Mouse (Mus musculus): ENCODE measurements around the gene Pms1. TPM values are rescaled to one million over a fixed set of nuclear protein-coding genes. Genes with fewer than 3 reads are reported as not detected.
"Not testable (repeated sequence)": the region's sequence is repeated elsewhere in the genome, so short reads cannot be mapped to it uniquely, and the experiment has no call there.

Gene Pms1
- 14.1 and 15.2 TPM in 2 replicates for total RNA-seq (2012; rRNA removed)

DNA sequence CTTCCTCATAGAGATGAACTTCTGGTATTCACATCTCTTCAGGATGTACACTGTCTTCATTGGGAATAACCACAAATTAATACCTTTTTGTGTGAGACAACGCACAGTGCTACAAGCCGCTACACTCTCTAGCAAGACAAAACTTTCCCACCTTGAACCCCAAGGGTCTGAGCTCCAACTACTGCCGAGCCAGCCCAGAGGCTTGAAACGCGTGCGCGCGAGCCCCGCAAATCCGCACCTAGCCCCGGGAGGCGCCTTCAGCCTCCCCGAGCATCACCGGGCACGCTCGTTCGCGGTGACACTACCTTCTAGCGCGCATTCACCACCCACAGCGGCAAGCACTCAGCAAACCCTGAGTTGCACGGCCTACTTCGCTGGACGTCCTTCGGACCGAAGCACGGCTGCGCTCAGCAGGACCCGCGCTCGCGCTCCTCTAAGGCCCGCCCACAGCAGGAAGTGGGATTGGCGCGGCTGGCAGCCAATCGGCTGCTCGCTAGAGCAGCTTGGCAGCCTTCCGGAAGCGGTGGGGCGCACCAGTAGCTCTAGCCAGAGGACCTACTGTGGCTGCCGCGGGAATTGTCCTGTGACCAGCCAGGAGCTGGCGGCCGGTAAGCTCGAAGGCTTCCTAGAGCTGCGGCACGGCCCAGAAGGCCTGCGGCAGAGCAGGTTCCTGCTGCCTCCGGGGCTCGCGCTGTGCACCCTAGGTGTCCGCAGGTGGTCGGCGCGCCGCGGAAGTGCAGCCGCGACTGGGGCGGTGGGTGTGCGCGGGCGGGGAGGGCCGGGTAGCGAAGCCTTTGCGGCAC is at the start of gene Pms1, which contains the start of the genes Ormdl1 and Gm28778:
Gene Pms1, minus strand, starts transcription at position 438 of the 803 bp plus-strand sequence.
Gene Ormdl1, plus strand, starts transcription at position 515 of the 803 bp plus-strand sequence.
Gene Gm28778, plus strand, starts transcription at position 531 of the 803 bp plus-strand sequence.
- Histone ChIP-seq H3K9ac (ENCODE audit: insufficient read depth, low read depth, low read length, poor library complexity, severe bottlenecking) (peak within 1 kb of the TSS; percentile 96), H3K9me3 (ENCODE audit: control insufficient read depth, insufficient read depth, low read depth, low read length) (no peaks in the 10 kb centered on the region), H3K4me3 (ENCODE audit: insufficient read depth in 1 of 2, low read depth in 1 of 2, low read length in 2 of 2, poor library complexity in 1 of 2, severe bottlenecking in 1 of 2) (peak within 1 kb of the TSS; percentile 85 to 95), H3K36me3 (ENCODE audit: control insufficient read depth, insufficient read depth, low read length, poor library complexity, severe bottlenecking) (peaks cover 2% of the 10 kb centered on the region), H3K4me1 (ENCODE audit: control insufficient read depth in 2 of 2, insufficient read depth in 2 of 2, low read length in 2 of 2, poor library complexity in 1 of 2) (no peaks in the 10 kb centered on the region), H3K27ac (ENCODE audit: insufficient read depth, low read depth, low read length, poor library complexity, severe bottlenecking) (peak within 1 kb of the TSS; percentile 61; the same call in 1 of the 2 replicates)
- TF ChIP-seq CHD2 (IDR thresholded peaks at IDR 0.05; ENCODE audit: low read depth, low read length) = 0 out of 2 replicates have a peak, but pooled peaks have one; percentile 37
- TF ChIP-seq ZNF384 (IDR thresholded peaks at IDR 0.05; ENCODE audit: low read depth, low read length) = no peak
- peak; percentile 78 for TF ChIP-seq HCFC1 (IDR thresholded peaks at IDR 0.05; ENCODE audit: borderline replicate concordance, insufficient read depth, low read length)
- in situ Hi-C loops (cut with MboI; ENCODE audit: low sequenced_read_pairs in 2 of 2, unreplicated experiment in 2 of 2) = no loop called here
- peak; percentile 79 for DNase-seq (ENCODE audit: low read depth, low spot score)

DNA sequence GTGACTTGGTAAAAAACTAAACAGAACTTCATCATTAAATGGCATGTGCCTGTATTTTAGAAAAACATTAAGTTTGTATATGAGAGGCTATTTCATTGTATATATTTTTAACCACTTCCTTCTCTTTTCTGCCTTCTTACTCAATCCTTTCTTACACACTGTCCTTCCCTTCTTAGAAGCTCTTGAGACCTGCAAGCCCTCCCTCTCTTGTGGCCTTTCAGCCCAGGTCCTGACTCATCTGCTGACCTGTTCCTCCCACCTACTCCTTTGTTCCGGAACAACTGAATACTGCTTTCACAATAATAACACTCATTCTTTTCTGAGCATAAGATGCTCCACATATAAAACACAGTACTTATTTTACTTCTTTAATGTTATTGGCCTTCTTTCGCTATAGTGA is 44.3 kb upstream of the Pms1 start:
- Histone ChIP-seq H3K4me1 (ENCODE audit: control insufficient read depth in 2 of 2, insufficient read depth in 2 of 2, low read length in 2 of 2, poor library complexity in 1 of 2) (no peaks in the 10 kb centered on the region), H3K9ac (ENCODE audit: insufficient read depth, low read depth, low read length, poor library complexity, severe bottlenecking) (no peak overlapping the region), H3K27ac (ENCODE audit: insufficient read depth, low read depth, low read length, poor library complexity, severe bottlenecking) (no peak overlapping the region), H3K36me3 (ENCODE audit: control insufficient read depth, insufficient read depth, low read length, poor library complexity, severe bottlenecking) (no peaks in the 10 kb centered on the region), H3K9me3 (ENCODE audit: control insufficient read depth, insufficient read depth, low read depth, low read length) (no peaks in the 10 kb centered on the region), H3K4me3 (ENCODE audit: insufficient read depth in 1 of 2, low read depth in 1 of 2, low read length in 2 of 2, poor library complexity in 1 of 2, severe bottlenecking in 1 of 2) (no peak overlapping the region)
- in situ Hi-C loops (cut with MboI; ENCODE audit: low sequenced_read_pairs in 2 of 2, unreplicated experiment in 2 of 2) = no loop called here
- TF ChIP-seq ZNF384 (IDR thresholded peaks at IDR 0.05; ENCODE audit: low read depth, low read length) = no peak
- TF ChIP-seq MAFK (IDR thresholded peaks at IDR 0.05; ENCODE audit: insufficient read depth, low read depth, low read length) = no peak
- TF ChIP-seq CHD2 (IDR thresholded peaks at IDR 0.05; ENCODE audit: low read depth, low read length) = no peak
- no peak for TF ChIP-seq HCFC1 (IDR thresholded peaks at IDR 0.05; ENCODE audit: borderline replicate concordance, insufficient read depth, low read length)
- no peak for TF ChIP-seq ZC3H11A (IDR thresholded peaks at IDR 0.05; ENCODE audit: borderline replicate concordance, low read depth, low read length)
- no peak for DNase-seq (ENCODE audit: low read depth, low spot score)

DNA sequence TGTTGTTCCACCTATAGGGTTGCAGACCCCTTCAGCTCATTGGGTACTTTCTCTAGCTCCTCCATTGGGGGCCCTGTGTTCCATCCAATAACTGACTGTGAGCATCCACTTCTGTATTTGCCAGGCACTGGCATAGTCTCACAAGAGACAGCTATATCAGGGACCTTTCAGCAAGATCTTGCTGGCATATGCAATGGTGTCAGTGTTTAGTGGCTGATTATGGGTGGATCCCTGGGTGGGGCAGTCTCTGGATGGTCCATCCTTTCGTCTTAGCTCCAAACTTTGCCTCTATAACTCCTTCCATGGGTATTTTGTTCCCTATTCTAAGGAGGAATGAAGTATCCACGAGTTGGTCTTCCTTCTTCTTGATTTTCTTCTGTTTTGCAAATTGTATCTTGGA is 40.6 kb upstream of the Pms1 start:
- in situ Hi-C loops (cut with MboI; ENCODE audit: low sequenced_read_pairs in 2 of 2, unreplicated experiment in 2 of 2); H3K4me1 ChIP-seq (ENCODE audit: control insufficient read depth in 2 of 2, insufficient read depth in 2 of 2, low read length in 2 of 2, poor library complexity in 1 of 2); H3K27ac ChIP-seq (ENCODE audit: insufficient read depth, low read depth, low read length, poor library complexity, severe bottlenecking); DNase-seq (ENCODE audit: low read depth, low spot score); H3K9ac ChIP-seq (ENCODE audit: insufficient read depth, low read depth, low read length, poor library complexity, severe bottlenecking); H3K9me3 ChIP-seq (ENCODE audit: control insufficient read depth, insufficient read depth, low read depth, low read length); H3K36me3 ChIP-seq (ENCODE audit: control insufficient read depth, insufficient read depth, low read length, poor library complexity, severe bottlenecking); H3K4me3 ChIP-seq (ENCODE audit: insufficient read depth in 1 of 2, low read depth in 1 of 2, low read length in 2 of 2, poor library complexity in 1 of 2, severe bottlenecking in 1 of 2): not testable (repeated sequence)

GRCm38 (mm10) chr1:53335465-53335864 is 38.6 kb upstream of the Pms1 start:
- Histone ChIP-seq H3K4me3 (ENCODE audit: insufficient read depth in 1 of 2, low read depth in 1 of 2, low read length in 2 of 2, poor library complexity in 1 of 2, severe bottlenecking in 1 of 2) (no peak overlapping the region), H3K4me1 (ENCODE audit: control insufficient read depth in 2 of 2, insufficient read depth in 2 of 2, low read length in 2 of 2, poor library complexity in 1 of 2) (no peaks in the 10 kb centered on the region), H3K36me3 (ENCODE audit: control insufficient read depth, insufficient read depth, low read length, poor library complexity, severe bottlenecking) (no peaks in the 10 kb centered on the region), H3K27ac (ENCODE audit: insufficient read depth, low read depth, low read length, poor library complexity, severe bottlenecking) (no peak overlapping the region), H3K9me3 (ENCODE audit: control insufficient read depth, insufficient read depth, low read depth, low read length) (no peaks in the 10 kb centered on the region), H3K9ac (ENCODE audit: insufficient read depth, low read depth, low read length, poor library complexity, severe bottlenecking) (no peak overlapping the region)
- in situ Hi-C loops (cut with MboI; ENCODE audit: low sequenced_read_pairs in 2 of 2, unreplicated experiment in 2 of 2) = no loop called here
- TF ChIP-seq HCFC1 (IDR thresholded peaks at IDR 0.05; ENCODE audit: borderline replicate concordance, insufficient read depth, low read length) (no peak), ZC3H11A (IDR thresholded peaks at IDR 0.05; ENCODE audit: borderline replicate concordance, low read depth, low read length) (no peak), ZNF384 (IDR thresholded peaks at IDR 0.05; ENCODE audit: low read depth, low read length) (no peak), MAFK (IDR thresholded peaks at IDR 0.05; ENCODE audit: insufficient read depth, low read depth, low read length) (no peak), CHD2 (IDR thresholded peaks at IDR 0.05; ENCODE audit: low read depth, low read length) (no peak)
- no peak for DNase-seq (ENCODE audit: low read depth, low spot score)

GRCm38 (mm10) chr1:53333527-53333926 is 36.7 kb upstream of the Pms1 start:
- H3K4me1 ChIP-seq (ENCODE audit: control insufficient read depth in 2 of 2, insufficient read depth in 2 of 2, low read length in 2 of 2, poor library complexity in 1 of 2); H3K9me3 ChIP-seq (ENCODE audit: control insufficient read depth, insufficient read depth, low read depth, low read length); H3K4me3 ChIP-seq (ENCODE audit: insufficient read depth in 1 of 2, low read depth in 1 of 2, low read length in 2 of 2, poor library complexity in 1 of 2, severe bottlenecking in 1 of 2); H3K9ac ChIP-seq (ENCODE audit: insufficient read depth, low read depth, low read length, poor library complexity, severe bottlenecking); in situ Hi-C loops (cut with MboI; ENCODE audit: low sequenced_read_pairs in 2 of 2, unreplicated experiment in 2 of 2); H3K36me3 ChIP-seq (ENCODE audit: control insufficient read depth, insufficient read depth, low read length, poor library complexity, severe bottlenecking); H3K27ac ChIP-seq (ENCODE audit: insufficient read depth, low read depth, low read length, poor library complexity, severe bottlenecking); DNase-seq (ENCODE audit: low read depth, low spot score): not testable (repeated sequence)

Data from ES-E14 (cell line).